Mouse (Mus musculus): Measurements from ENCODE around the gene Isl1. TPM values are rescaled to one million over a fixed set of nuclear protein-coding genes. Genes with fewer than 3 reads are reported as not detected.

Gene Isl1
- polyA plus RNA-seq, 1 experiment from 2014 or later = 34.8 TPM

DNA sequence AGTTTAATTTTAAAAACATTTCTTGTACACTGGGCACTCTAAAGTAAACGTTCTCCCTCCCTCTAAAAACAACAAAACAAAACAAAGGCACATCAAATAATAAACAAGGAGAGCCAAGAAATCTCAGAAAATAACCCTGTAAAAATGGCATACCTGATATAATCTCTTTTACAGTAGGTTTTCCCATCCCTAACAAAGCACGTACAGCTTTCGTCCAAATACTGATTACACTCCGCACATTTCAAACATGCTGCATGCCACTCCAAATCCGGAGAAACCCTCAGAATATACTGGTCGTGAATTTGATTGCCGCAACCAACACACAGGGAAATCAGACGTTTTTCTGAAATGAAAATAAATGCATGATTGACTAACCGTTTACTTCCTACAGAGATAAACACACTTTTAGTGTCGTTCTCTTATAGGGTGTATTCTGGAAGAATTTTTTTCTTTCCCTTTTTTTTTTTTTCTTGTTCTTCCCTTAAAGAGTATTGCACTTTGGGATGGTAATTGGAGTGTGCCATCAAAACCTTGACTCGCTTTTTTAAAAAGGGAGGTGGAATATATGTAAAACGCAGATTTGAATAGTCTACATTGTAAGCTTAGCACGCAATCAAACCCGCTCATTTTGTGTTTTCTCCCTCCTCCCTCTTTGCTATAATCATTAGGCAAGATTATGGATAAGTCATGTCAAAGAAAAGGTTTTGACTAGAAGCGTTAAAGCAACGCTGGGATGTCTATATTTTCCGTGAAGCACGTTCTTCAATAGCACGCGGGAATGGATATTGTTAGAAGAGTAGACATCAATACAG lies 1.2 kb downstream of the Isl1 start:
- 1% methylated on average over 20 of the region's 20 CpGs for WGBS
- no peaks in the 10 kb centered on the region for H3K9me3 ChIP-seq (ENCODE audit: control insufficient read depth, low read length)
- H3K27me3 ChIP-seq (ENCODE audit: control insufficient read depth, insufficient read depth, low read length) = peaks cover 75% of the 10 kb centered on the region
- H3K27ac ChIP-seq (ENCODE audit: low read depth, low read length) = no peak overlapping the region
- ATAC-seq (replicated peaks; ENCODE audit: low FRiP score) = no peak
- peak overlapping the region; percentile 59 for H3K4me3 ChIP-seq (ENCODE audit: low read depth, low read length)
- no peak for DNase-seq (ENCODE audit: low spot score)
- peaks cover 5% of the 10 kb centered on the region for H3K4me1 ChIP-seq (replicated peaks; ENCODE audit: control insufficient read depth, insufficient read depth, low read length)
- no peak overlapping the region for H3K9ac ChIP-seq (ENCODE audit: low read length)
- H3K4me2 ChIP-seq (ENCODE audit: low read depth, low read length, severe bottlenecking) = peak overlapping the region; percentile 97
- H3K36me3 ChIP-seq (ENCODE audit: control insufficient read depth, insufficient read depth, low read length) = no peaks in the 10 kb centered on the region

DNA sequence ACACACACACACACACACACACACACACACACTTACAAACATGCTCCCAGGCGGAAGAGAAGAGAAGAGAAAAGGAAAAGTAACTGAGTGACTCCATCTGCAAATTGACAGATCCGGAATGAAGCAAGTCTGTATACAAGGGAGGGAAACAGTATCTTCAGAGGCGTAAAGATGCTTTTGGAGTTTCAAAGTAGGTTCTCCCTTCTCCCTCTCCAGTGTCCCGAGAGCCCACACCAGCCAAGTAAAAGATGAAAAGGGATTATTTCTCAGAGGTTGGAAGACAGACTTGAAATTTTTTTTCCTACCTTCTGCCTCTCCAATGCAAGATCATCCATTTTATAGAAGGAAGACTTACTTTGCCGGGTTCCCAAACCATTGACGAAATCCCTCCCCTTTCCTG lies 2.9 kb downstream of the Isl1 start:
- Histone ChIP-seq H3K27ac (ENCODE audit: low read depth, low read length) (no peak overlapping the region), H3K27me3 (ENCODE audit: control insufficient read depth, insufficient read depth, low read length) (peaks cover 78% of the 10 kb centered on the region), H3K4me2 (ENCODE audit: low read depth, low read length, severe bottlenecking) (peak overlapping the region; percentile 2; the same call in 1 of the 2 replicates), H3K4me3 (ENCODE audit: low read depth, low read length) (peak overlapping the region; percentile 8; the same call in 1 of the 2 replicates), H3K4me1 (replicated peaks; ENCODE audit: control insufficient read depth, insufficient read depth, low read length) (peaks cover 7% of the 10 kb centered on the region), H3K9ac (ENCODE audit: low read length) (no peak overlapping the region), H3K36me3 (ENCODE audit: control insufficient read depth, insufficient read depth, low read length) (no peaks in the 10 kb centered on the region), H3K9me3 (ENCODE audit: control insufficient read depth, low read length) (no peaks in the 10 kb centered on the region)
- WGBS = 2% methylated on average over 6 of the region's 6 CpGs
- DNase-seq (ENCODE audit: low spot score) (no peak), ATAC-seq (replicated peaks; ENCODE audit: low FRiP score) (no peak)

DNA sequence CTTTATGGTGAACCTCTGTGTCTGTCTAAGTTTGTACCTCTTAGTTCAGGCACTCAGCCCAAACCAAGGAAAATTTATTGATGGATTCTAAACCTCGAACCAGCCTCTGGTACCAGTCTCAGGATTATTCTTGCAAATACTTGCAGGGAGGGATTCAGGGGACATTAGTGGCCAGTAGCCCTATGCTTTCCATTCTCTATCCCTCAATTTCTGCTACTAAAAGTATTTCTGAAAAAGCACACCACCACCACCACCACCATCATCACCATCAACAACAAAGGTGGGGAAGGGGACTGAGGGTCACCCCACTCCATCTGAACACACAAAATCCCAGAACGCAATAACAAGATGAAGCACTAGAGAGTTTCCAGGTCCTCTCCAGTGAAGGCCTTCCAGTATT lies 3.8 kb downstream of the Isl1 start:
- peak overlapping the region; percentile 8; the same call in 1 of the 2 replicates for H3K4me3 ChIP-seq (ENCODE audit: low read depth, low read length)
- 3% methylated on average over 2 of the region's 2 CpGs for WGBS
- H3K9ac ChIP-seq (ENCODE audit: low read length) = no peak overlapping the region
- ATAC-seq (replicated peaks; ENCODE audit: low FRiP score) (no peak), DNase-seq (ENCODE audit: low spot score) (no peak)
- peak overlapping the region; percentile 32; the same call in 1 of the 2 replicates for H3K4me2 ChIP-seq (ENCODE audit: low read depth, low read length, severe bottlenecking)
- no peaks in the 10 kb centered on the region for H3K9me3 ChIP-seq (ENCODE audit: control insufficient read depth, low read length)
- no peak overlapping the region for H3K27ac ChIP-seq (ENCODE audit: low read depth, low read length)
- H3K4me1 ChIP-seq (replicated peaks; ENCODE audit: control insufficient read depth, insufficient read depth, low read length) = peaks cover 7% of the 10 kb centered on the region
- H3K27me3 ChIP-seq (ENCODE audit: control insufficient read depth, insufficient read depth, low read length) = peaks cover 78% of the 10 kb centered on the region
- H3K36me3 ChIP-seq (ENCODE audit: control insufficient read depth, insufficient read depth, low read length) = no peaks in the 10 kb centered on the region

DNA sequence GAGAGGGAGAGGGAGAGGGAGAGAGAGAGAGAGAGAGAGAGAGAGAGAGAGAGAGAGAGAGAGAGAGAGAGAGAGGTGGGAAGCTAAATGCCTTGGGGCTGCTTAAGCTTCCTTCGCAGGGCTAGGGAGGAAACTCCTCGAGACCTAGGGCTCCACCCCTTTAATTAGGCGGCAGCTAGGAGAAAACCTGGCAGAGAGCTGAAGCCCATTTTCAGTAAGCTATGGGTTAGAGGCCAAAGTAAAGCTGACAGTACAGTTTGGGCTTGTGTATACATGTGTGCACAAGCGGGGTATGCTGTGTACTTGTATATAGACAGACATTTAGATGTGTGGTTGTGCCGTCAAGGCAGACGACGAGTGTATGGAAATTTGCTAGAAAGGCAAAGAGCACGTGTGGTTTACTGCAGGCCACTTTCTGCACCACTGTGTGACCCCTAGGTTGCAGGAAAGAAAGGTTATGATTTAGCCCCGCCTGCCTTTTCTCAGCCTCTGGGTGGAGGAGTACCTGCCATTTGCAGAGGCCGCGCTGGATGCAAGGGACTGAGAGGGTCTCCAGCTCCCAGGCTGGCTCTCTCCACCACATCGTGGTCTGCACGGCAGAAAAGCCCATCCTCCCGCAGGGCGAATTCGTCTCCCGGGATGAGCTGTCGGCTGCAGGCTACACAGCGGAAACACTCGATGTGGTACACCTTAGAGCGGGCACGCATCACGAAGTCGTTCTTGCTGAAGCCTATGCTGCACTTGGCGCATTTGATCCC lies 4.6 kb downstream of the Isl1 start:
- Histone ChIP-seq H3K4me3 (ENCODE audit: low read depth, low read length) (peak overlapping the region; percentile 8; the same call in 1 of the 2 replicates), H3K9ac (ENCODE audit: low read length) (peak overlapping the region; percentile 27; the same call in 1 of the 2 replicates), H3K27me3 (ENCODE audit: control insufficient read depth, insufficient read depth, low read length) (peaks cover 79% of the 10 kb centered on the region), H3K36me3 (ENCODE audit: control insufficient read depth, insufficient read depth, low read length) (no peaks in the 10 kb centered on the region), H3K4me1 (replicated peaks; ENCODE audit: control insufficient read depth, insufficient read depth, low read length) (peaks cover 7% of the 10 kb centered on the region), H3K27ac (ENCODE audit: low read depth, low read length) (no peak overlapping the region), H3K4me2 (ENCODE audit: low read depth, low read length, severe bottlenecking) (peak overlapping the region; percentile 31; the same call in 1 of the 2 replicates), H3K9me3 (ENCODE audit: control insufficient read depth, low read length) (no peaks in the 10 kb centered on the region)
- ATAC-seq (replicated peaks; ENCODE audit: low FRiP score) (no peak), DNase-seq (ENCODE audit: low spot score) (no peak)
- WGBS = under 1% methylated on average over 25 of the region's 25 CpGs

DNA sequence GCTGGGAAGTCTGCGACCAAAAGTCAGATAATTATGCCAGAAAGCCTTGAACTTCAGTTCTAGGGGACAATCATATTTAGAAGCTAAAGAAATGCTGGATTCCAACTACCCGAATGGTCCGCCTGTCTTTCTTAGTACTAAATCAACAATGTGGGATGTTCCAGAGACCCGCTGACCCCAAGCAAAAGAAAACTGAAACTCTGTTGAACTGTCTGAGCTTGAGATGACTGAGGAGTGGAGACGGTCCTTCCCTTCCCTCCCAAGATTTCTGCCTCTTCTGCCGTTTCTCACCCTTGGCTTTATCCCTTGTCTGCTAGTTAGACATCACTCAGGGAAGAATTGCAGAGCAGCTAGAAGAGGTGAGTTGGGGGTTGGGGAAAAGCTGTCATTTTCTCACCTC lies 5.7 kb downstream of the Isl1 start:
- H3K27ac ChIP-seq (ENCODE audit: low read depth, low read length) = no peak overlapping the region
- 0 out of 2 replicates have a peak overlapping the region, but pooled peaks have one; percentile 18 for H3K4me2 ChIP-seq (ENCODE audit: low read depth, low read length, severe bottlenecking)
- H3K9ac ChIP-seq (ENCODE audit: low read length) = no peak overlapping the region

DNA sequence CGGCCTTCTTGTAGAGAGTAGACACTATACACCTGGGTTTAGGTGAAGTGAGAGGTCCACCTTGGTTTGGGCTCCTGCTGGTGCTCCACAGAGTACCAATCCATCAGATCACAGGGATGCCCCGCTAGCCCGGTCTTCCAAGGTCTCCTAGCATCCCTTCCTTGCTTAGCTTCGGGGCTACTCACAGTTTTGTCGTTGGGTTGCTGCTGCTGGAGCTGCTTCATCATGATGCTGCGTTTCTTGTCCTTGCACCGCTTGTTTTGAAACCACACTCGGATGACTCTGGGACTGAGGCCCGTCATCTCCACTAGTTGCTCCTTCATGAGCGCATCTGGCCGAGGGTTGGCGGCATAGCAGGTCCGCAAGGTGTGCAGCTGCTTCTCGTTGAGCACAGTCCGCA lies 6.6 kb downstream of the Isl1 start:
- H3K4me3 ChIP-seq (ENCODE audit: low read depth, low read length) = peak overlapping the region; percentile 7; the same call in 1 of the 2 replicates

More for the DNA sequence above, 5.7 kb downstream of the Isl1 start:
- DNase-seq (ENCODE audit: low spot score) (no peak), ATAC-seq (replicated peaks; ENCODE audit: low FRiP score) (no peak)
- Histone ChIP-seq H3K27me3 (ENCODE audit: control insufficient read depth, insufficient read depth, low read length) (peaks cover 84% of the 10 kb centered on the region), H3K36me3 (ENCODE audit: control insufficient read depth, insufficient read depth, low read length) (no peaks in the 10 kb centered on the region), H3K4me3 (ENCODE audit: low read depth, low read length) (no peak overlapping the region), H3K4me1 (replicated peaks; ENCODE audit: control insufficient read depth, insufficient read depth, low read length) (peaks cover 5% of the 10 kb centered on the region), H3K9me3 (ENCODE audit: control insufficient read depth, low read length) (no peaks in the 10 kb centered on the region)
- WGBS = under 1% methylated on average over 6 of the region's 6 CpGs

DNA sequence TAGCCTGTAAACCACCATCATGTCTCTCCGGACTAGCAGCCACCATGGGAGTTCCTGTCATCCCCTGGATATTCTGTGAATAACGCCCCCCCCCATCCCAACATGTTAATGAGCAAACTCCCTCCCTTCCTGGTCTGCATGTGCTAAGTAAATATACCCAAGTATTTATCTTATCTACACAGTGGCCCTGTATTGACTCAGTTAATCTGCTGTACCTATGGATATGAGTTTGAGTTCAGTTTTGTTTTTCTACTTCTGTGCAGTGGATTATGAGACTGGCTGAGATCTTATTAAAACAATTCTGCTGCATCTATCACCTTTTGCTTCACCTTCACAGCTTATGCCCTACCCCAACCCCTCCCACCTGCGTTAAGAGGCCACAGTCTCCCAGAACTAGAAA lies 7.8 kb downstream of the Isl1 start:
- no peak overlapping the region for H3K4me2 ChIP-seq (ENCODE audit: low read depth, low read length, severe bottlenecking)
- 1% methylated on average over 3 of the region's 3 CpGs for WGBS
- H3K9ac ChIP-seq (ENCODE audit: low read length) = no peak overlapping the region
- H3K27ac ChIP-seq (ENCODE audit: low read depth, low read length) = no peak overlapping the region
- H3K27me3 ChIP-seq (ENCODE audit: control insufficient read depth, insufficient read depth, low read length) = peaks cover 87% of the 10 kb centered on the region
- no peaks in the 10 kb centered on the region for H3K9me3 ChIP-seq (ENCODE audit: control insufficient read depth, low read length)
- DNase-seq (ENCODE audit: low spot score) (no peak), ATAC-seq (replicated peaks; ENCODE audit: low FRiP score) (no peak)
- no peak overlapping the region for H3K4me3 ChIP-seq (ENCODE audit: low read depth, low read length)
- no peaks in the 10 kb centered on the region for H3K36me3 ChIP-seq (ENCODE audit: control insufficient read depth, insufficient read depth, low read length)
- H3K4me1 ChIP-seq (replicated peaks; ENCODE audit: control insufficient read depth, insufficient read depth, low read length) = peaks cover 5% of the 10 kb centered on the region

More for the DNA sequence above, 6.6 kb downstream of the Isl1 start:
- WGBS = 2% methylated on average over 15 of the region's 15 CpGs
- no peak overlapping the region for H3K27ac ChIP-seq (ENCODE audit: low read depth, low read length)
- no peaks in the 10 kb centered on the region for H3K36me3 ChIP-seq (ENCODE audit: control insufficient read depth, insufficient read depth, low read length)
- H3K27me3 ChIP-seq (ENCODE audit: control insufficient read depth, insufficient read depth, low read length) = peaks cover 83% of the 10 kb centered on the region
- no peaks in the 10 kb centered on the region for H3K9me3 ChIP-seq (ENCODE audit: control insufficient read depth, low read length)
- H3K4me2 ChIP-seq (ENCODE audit: low read depth, low read length, severe bottlenecking) = 0 out of 2 replicates have a peak overlapping the region, but pooled peaks have one; percentile 15
- peaks cover 5% of the 10 kb centered on the region for H3K4me1 ChIP-seq (replicated peaks; ENCODE audit: control insufficient read depth, insufficient read depth, low read length)
- DNase-seq (ENCODE audit: low spot score) (no peak), ATAC-seq (replicated peaks; ENCODE audit: low FRiP score) (no peak)
- H3K9ac ChIP-seq (ENCODE audit: low read length) = no peak overlapping the region

DNA sequence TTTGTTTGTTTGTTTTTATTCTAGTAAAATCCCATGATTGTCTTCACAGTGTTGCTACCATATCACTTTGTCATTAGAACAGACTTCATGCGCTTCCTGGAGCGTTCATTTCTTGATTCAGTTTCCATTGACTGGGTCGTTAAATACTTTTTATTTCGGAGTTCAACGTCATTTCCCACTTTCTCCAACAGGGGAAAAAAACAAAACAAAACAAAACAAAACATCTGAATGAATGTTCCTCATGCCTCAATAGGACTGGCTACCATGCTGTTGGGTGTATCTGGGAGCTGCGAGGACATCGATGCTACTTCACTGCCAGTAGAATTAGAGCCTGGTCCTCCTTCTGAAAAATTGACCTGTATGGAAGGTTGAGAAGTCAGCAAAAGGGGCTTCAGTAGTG lies 10.2 kb downstream of the Isl1 start:
- no peak overlapping the region for H3K4me2 ChIP-seq (ENCODE audit: low read depth, low read length, severe bottlenecking)
- WGBS = 3% methylated on average over 7 of the region's 7 CpGs
- H3K9me3 ChIP-seq (ENCODE audit: control insufficient read depth, low read length) = no peaks in the 10 kb centered on the region
- H3K9ac ChIP-seq (ENCODE audit: low read length) = no peak overlapping the region
- DNase-seq (ENCODE audit: low spot score) (no peak), ATAC-seq (replicated peaks; ENCODE audit: low FRiP score) (no peak)
- no peaks in the 10 kb centered on the region for H3K36me3 ChIP-seq (ENCODE audit: control insufficient read depth, insufficient read depth, low read length)
- peaks cover 2% of the 10 kb centered on the region; the same call in 1 of the 2 replicates for H3K4me1 ChIP-seq (replicated peaks; ENCODE audit: control insufficient read depth, insufficient read depth, low read length)
- no peak overlapping the region for H3K4me3 ChIP-seq (ENCODE audit: low read depth, low read length)
- H3K27me3 ChIP-seq (ENCODE audit: control insufficient read depth, insufficient read depth, low read length) = peaks cover 82% of the 10 kb centered on the region
- no peak overlapping the region for H3K27ac ChIP-seq (ENCODE audit: low read depth, low read length)

Data from forebrain, embryonic 11.5 days (tissue).